Mouse (Mus musculus): Measurements from ENCODE around the gene Prr29. TPM values are rescaled to one million over a fixed set of nuclear protein-coding genes. Genes with fewer than 3 reads are reported as not detected.

Prr29 gene
- total and polyA plus RNA-seq, 3 experiments = 0.37 to 10.4 (median 0.48) TPM

DNA sequence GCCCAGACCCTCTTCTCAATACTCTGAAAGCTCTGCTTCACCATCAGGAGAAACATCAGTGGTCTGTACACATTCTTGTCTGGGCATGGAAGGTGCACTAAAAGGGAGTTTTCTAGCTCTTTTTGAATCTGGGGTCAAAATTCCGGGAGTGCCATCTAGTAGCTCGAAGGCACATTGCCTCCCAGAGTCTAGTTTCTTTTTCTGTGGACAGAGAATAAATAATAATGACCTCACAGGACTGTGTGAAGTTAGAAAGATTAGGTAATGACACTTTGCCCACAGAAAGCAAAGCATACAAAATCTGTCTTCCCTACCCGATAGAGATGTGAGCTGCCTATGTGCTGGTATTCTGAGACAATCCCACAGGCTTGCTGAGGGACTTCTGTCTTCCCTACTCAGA lies 45.2 kb downstream of the Prr29 start:
- no peaks in the 10 kb centered on the region for H3K27me3 ChIP-seq (ENCODE audit: control insufficient read depth, insufficient read depth, low read length)
- no peak for TF ChIP-seq POLR2A (IDR thresholded peaks at IDR 0.05; ENCODE audit: insufficient read depth, low read depth, low read length)
- TF ChIP-seq EP300 (IDR thresholded peaks at IDR 0.05; ENCODE audit: insufficient read depth, low read depth, low read length) = no peak
- TF ChIP-seq CTCF (IDR thresholded peaks at IDR 0.05) = no peak
- no peak overlapping the region for H3K4me3 ChIP-seq
- no peak overlapping the region for H3K27ac ChIP-seq
- DNase-seq = no peak
- no peaks in the 10 kb centered on the region for H3K4me1 ChIP-seq (ENCODE audit: control insufficient read depth, insufficient read depth, low read length)
- intact Hi-C loops (cut with DNase I) = no loop called here
- no peaks in the 10 kb centered on the region; the same call in 1 of the 2 replicates for H3K36me3 ChIP-seq (ENCODE audit: control insufficient read depth, insufficient read depth, low read length)
- H3K9ac ChIP-seq (ENCODE audit: low read depth, low read length) = no peak overlapping the region
- WGBS = 83% methylated on average over 3 of the region's 3 CpGs
- H3K79me2 ChIP-seq (replicated peaks; ENCODE audit: control insufficient read depth, insufficient read depth, low read length) = no peaks in the 10 kb centered on the region

DNA sequence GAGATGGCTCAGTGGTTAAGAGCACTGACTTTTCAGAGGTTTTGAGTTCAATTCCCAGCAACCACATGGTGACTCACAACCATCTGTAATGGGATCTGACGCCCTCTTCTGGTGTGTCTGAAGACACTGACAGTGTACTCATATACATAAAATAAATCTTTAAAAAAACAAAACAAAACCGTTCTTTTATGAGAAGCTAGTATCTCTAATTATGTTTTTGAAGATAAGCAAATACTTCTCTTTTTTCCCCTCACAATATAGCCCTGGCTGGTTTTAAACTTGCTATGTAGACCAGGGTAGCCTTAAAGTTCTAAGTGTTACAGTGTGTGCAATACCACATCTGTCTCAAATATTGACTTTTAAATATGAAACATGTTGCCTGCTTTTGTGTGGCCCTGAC lies 45.9 kb downstream of the Prr29 start:
- WGBS = 79% methylated on average over 2 of the region's 2 CpGs
- Histone ChIP-seq H3K4me3 (no peak overlapping the region), H3K4me1 (ENCODE audit: control insufficient read depth, insufficient read depth, low read length) (no peaks in the 10 kb centered on the region), H3K79me2 (replicated peaks; ENCODE audit: control insufficient read depth, insufficient read depth, low read length) (no peaks in the 10 kb centered on the region), H3K27me3 (ENCODE audit: control insufficient read depth, insufficient read depth, low read length) (no peaks in the 10 kb centered on the region), H3K27ac (no peak overlapping the region), H3K36me3 (ENCODE audit: control insufficient read depth, insufficient read depth, low read length) (no peaks in the 10 kb centered on the region; the same call in none of the 2 replicates), H3K9ac (ENCODE audit: low read depth, low read length) (no peak overlapping the region)
- no peak for TF ChIP-seq EP300 (IDR thresholded peaks at IDR 0.05; ENCODE audit: insufficient read depth, low read depth, low read length)
- TF ChIP-seq POLR2A (IDR thresholded peaks at IDR 0.05; ENCODE audit: insufficient read depth, low read depth, low read length) = no peak
- TF ChIP-seq CTCF (IDR thresholded peaks at IDR 0.05) = no peak
- no peak for DNase-seq
- intact Hi-C loops (cut with DNase I) = no loop called here

DNA sequence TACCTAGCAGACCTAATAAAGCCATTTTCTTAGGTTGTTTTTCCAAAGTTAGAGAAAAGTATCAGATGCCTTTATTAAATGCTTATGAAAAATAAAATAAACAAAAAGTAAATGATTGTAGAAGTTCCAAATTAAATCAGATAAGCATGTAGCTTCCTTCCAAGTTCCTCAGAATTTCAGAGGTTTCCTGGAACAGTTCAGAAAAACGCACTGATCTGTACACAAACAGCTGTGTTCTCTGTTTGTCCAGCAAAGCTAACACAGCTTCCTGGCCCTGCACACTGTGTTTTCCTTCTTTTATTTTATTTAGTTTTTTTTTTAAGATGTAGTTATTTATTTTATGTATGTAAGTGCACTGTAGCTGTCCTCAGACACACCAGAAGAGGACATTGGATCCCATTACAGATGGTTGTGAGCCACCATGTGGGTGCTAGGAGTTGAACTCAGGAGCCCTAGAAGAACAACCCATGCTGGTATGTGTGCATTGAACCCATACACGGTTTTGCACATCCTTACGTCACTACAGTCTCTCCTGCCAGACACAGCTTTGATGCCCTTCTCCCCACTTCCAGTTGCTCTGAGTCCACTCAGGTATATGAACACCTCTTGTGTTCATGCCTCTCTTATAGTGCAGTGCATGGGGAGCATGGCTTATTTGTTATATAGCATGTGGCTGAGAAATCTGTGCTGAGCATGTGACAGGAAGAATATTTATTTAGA lies 47.5 kb downstream of the Prr29 start:
- Histone ChIP-seq H3K27ac (no peak overlapping the region), H3K4me3 (no peak overlapping the region), H3K9ac (ENCODE audit: low read depth, low read length) (no peak overlapping the region), H3K79me2 (replicated peaks; ENCODE audit: control insufficient read depth, insufficient read depth, low read length) (no peaks in the 10 kb centered on the region), H3K36me3 (ENCODE audit: control insufficient read depth, insufficient read depth, low read length) (no peaks in the 10 kb centered on the region; the same call in none of the 2 replicates), H3K27me3 (ENCODE audit: control insufficient read depth, insufficient read depth, low read length) (no peaks in the 10 kb centered on the region), H3K4me1 (ENCODE audit: control insufficient read depth, insufficient read depth, low read length) (no peaks in the 10 kb centered on the region)
- intact Hi-C loops (cut with DNase I) = no loop called here
- 79% methylated on average over 3 of the region's 3 CpGs for WGBS
- TF ChIP-seq CTCF (IDR thresholded peaks at IDR 0.05) (no peak), POLR2A (IDR thresholded peaks at IDR 0.05; ENCODE audit: insufficient read depth, low read depth, low read length) (no peak), EP300 (IDR thresholded peaks at IDR 0.05; ENCODE audit: insufficient read depth, low read depth, low read length) (no peak)
- no peak for DNase-seq

DNA sequence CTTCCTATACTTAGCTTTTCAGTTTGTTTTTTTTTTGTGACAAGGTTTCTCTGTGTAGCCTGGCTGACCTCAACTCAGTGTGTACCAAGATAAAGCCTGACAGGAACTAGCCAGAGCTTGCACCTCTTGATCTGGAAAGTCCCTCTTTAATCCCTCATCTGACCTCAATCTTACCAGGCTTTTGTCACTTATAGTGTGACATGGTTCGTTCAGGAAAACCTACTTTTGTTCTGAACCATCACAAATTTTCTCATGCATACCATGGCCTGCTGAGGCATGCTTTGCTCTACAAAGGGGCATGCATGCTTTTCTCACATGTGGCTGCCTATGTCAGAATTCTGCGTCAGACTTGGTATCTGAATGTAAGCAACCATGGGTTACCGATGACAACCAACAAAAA lies 51.1 kb downstream of the Prr29 start:
- TF ChIP-seq CTCF (IDR thresholded peaks at IDR 0.05) = no peak
- no peak for TF ChIP-seq POLR2A (IDR thresholded peaks at IDR 0.05; ENCODE audit: insufficient read depth, low read depth, low read length)
- no peak for TF ChIP-seq EP300 (IDR thresholded peaks at IDR 0.05; ENCODE audit: insufficient read depth, low read depth, low read length)
- H3K4me3 ChIP-seq = no peak overlapping the region
- no peak for DNase-seq
- intact Hi-C loops (cut with DNase I) = loop anchor here (5.0 kb wide), 1 partner anchor 196 kb away; the partner anchor contains the start of gene Tex2
- H3K27me3 ChIP-seq (ENCODE audit: control insufficient read depth, insufficient read depth, low read length) = no peaks in the 10 kb centered on the region
- no peaks in the 10 kb centered on the region for H3K4me1 ChIP-seq (ENCODE audit: control insufficient read depth, insufficient read depth, low read length)
- H3K27ac ChIP-seq = no peak overlapping the region
- no peak overlapping the region for H3K9ac ChIP-seq (ENCODE audit: low read depth, low read length)
- 62% methylated on average over 3 of the region's 3 CpGs for WGBS
- H3K36me3 ChIP-seq (ENCODE audit: control insufficient read depth, insufficient read depth, low read length) = no peaks in the 10 kb centered on the region; the same call in 1 of the 2 replicates
- no peaks in the 10 kb centered on the region for H3K79me2 ChIP-seq (replicated peaks; ENCODE audit: control insufficient read depth, insufficient read depth, low read length)

DNA sequence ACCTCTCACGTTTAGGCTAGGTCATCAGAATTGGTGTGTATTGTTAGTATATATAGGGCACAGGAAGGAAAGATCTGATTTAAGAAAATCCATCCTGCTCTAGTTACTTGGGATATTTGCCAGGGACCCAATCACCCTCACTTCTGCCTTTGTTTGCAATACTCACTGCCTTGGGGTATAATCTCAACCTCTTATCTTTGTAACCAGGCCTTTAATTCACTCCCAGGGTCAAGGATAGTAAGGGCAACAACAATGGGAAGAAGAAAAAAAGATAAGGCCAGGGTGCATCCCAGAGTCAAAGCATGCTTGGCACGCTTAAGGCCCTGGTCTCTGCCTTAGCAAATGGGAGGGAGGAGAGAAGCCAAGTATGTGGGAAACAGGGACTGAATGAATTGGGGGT lies 52.6 kb downstream of the Prr29 start:
- intact Hi-C loops (cut with DNase I) = loop anchor here (1.0 to 5.0 kb wide), 3 partner anchors 73 to 325 kb away; partner anchors contain the start of gene Tex2
- TF ChIP-seq CTCF (IDR thresholded peaks at IDR 0.05) (no peak), POLR2A (IDR thresholded peaks at IDR 0.05; ENCODE audit: insufficient read depth, low read depth, low read length) (no peak), EP300 (IDR thresholded peaks at IDR 0.05; ENCODE audit: insufficient read depth, low read depth, low read length) (no peak)
- no peaks in the 10 kb centered on the region for H3K4me1 ChIP-seq (ENCODE audit: control insufficient read depth, insufficient read depth, low read length)
- H3K36me3 ChIP-seq (ENCODE audit: control insufficient read depth, insufficient read depth, low read length) = no peaks in the 10 kb centered on the region; the same call in 1 of the 2 replicates
- no peak overlapping the region for H3K4me3 ChIP-seq
- no peaks in the 10 kb centered on the region for H3K79me2 ChIP-seq (replicated peaks; ENCODE audit: control insufficient read depth, insufficient read depth, low read length)
- no peak overlapping the region for H3K27ac ChIP-seq
- no peak overlapping the region for H3K9ac ChIP-seq (ENCODE audit: low read depth, low read length)
- no peak for DNase-seq
- H3K27me3 ChIP-seq (ENCODE audit: control insufficient read depth, insufficient read depth, low read length) = no peaks in the 10 kb centered on the region
- WGBS = 83% methylated on average over 2 of the region's 2 CpGs

DNA sequence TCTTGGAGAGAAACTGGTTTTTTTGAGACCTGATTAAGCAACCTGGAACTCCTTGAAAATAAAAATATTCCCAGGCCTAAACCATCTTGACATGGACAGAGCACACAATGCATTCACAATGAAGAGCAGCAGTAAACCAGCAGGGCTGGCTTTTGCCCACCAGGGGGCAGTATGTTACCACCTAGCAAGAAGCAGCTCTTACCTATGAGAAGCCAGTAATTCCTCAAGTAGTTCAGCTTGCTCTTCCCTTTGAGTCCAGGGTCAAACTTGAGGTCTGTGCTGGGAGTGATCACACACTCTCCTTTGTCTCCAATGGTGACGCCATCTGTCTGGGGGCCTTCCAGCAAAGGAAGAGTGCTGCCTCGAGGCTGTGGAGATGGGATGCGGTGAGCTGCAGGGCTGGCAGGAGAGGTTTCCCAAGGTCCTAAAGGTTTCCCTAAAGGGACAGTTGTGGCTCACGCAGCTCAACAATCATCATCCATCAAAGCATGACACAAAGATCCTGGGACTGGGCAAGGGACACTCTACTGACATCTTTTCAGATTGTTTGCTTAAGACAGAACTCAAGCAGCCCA lies 53.4 kb downstream of the Prr29 start:
- 36% methylated on average over 4 of the region's 4 CpGs for WGBS
- Histone ChIP-seq H3K36me3 (ENCODE audit: control insufficient read depth, insufficient read depth, low read length) (no peaks in the 10 kb centered on the region; the same call in 1 of the 2 replicates), H3K27ac (no peak overlapping the region), H3K4me1 (ENCODE audit: control insufficient read depth, insufficient read depth, low read length) (no peaks in the 10 kb centered on the region), H3K27me3 (ENCODE audit: control insufficient read depth, insufficient read depth, low read length) (no peaks in the 10 kb centered on the region), H3K79me2 (replicated peaks; ENCODE audit: control insufficient read depth, insufficient read depth, low read length) (no peaks in the 10 kb centered on the region), H3K4me3 (no peak overlapping the region), H3K9ac (ENCODE audit: low read depth, low read length) (no peak overlapping the region)
- intact Hi-C loops (cut with DNase I) = loop anchor here (1.0 to 5.0 kb wide), 4 partner anchors 73 to 324 kb away; partner anchors contain the start of gene Tex2
- DNase-seq = peak; percentile 80
- TF ChIP-seq CTCF (IDR thresholded peaks at IDR 0.05) (no peak; the same call in 1 of the 2 replicates), EP300 (IDR thresholded peaks at IDR 0.05; ENCODE audit: insufficient read depth, low read depth, low read length) (peak; percentile 89), POLR2A (IDR thresholded peaks at IDR 0.05; ENCODE audit: insufficient read depth, low read depth, low read length) (no peak)
